8 mouse cellular contexts compared by ENCODE assay signal in the genomic region with DNA sequence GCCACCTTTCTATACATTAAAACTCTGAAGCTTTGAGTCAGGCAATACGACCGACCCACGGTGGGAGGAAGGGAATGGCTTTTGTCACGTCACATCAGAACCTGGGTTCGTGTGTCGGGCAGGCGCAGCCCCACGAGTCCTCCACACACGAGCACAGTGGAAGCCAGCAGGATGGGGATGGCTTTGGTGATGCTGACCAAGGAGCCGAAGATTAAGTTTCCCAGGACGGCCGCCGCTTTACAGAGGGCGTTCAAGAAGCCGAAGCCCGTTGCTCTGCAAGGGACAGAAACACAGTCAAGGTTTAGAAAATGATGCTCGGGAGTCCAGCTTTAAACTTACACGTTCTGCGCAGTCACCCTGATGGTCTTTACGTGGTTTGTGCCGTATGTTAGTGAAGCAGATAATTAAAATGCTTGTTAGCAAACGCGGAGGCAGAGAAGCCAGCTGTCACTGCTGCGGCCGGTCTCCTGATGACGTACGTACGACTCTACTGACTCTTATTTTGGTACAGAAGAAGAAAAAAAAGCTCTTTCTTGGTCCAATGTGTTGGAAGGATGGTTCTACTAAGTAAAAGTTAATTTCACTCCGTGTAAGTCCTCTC.
DNase-seq lines count a peak whose midpoint lies in the region; ATAC-seq and TF ChIP-seq lines count a peak whose summit lies in the region.

No protein-coding gene starts in this region.

- peak; percentile 8 for DNase-seq in urinary bladder, postnatal 25 days (ENCODE audit: low spot score)
- DNase-seq in urinary bladder, adult 2 months (ENCODE audit: low spot score) = no peak
- DNase-seq in heart, postnatal 0 days (ENCODE audit: low spot score) = peak; percentile 54
- DNase-seq in layer of hippocampus, adult 8-10 months (ENCODE audit: low spot score in 2 of 2) = peak; percentile 63 to 71
- DNase-seq in lung, postnatal 0 days (ENCODE audit: low spot score) = peak; percentile 72
- DNase-seq in retina, postnatal 1 day = peak; percentile 68
- no peak for DNase-seq in spleen, adult 12 weeks (ENCODE audit: low spot score)

- no peaks in the 10 kb centered on the region for H3K36me3 ChIP-seq in erythroblast, embryonic 14.5 days (ENCODE audit: control insufficient read depth)
- H3K36me3 ChIP-seq in heart, postnatal 0 days (replicated peaks; ENCODE audit: control insufficient read depth, insufficient read depth, low read length) = no peaks in the 10 kb centered on the region
- no peaks in the 10 kb centered on the region for H3K36me3 ChIP-seq in lung, postnatal 0 days (ENCODE audit: insufficient read depth, low read length)

- H3K4me1 ChIP-seq in erythroblast, embryonic 14.5 days (ENCODE audit: control insufficient read depth) = peaks cover 87% of the 10 kb centered on the region
- H3K4me1 ChIP-seq in heart, postnatal 0 days (ENCODE audit: control insufficient read depth, insufficient read depth) = peaks cover 3% of the 10 kb centered on the region; the same call in 1 of the 2 replicates
- no peaks in the 10 kb centered on the region for H3K4me1 ChIP-seq in lung, postnatal 0 days (ENCODE audit: insufficient read depth, low read depth, low read length)

- WGBS in heart, postnatal 0 days = 13% methylated on average over 29 of the region's 29 CpGs
- 10% methylated on average over 29 of the region's 29 CpGs for WGBS in lung, postnatal 0 days

- peak; percentile 39; the same call in 1 of the 2 replicates for ATAC-seq in heart, postnatal 0 days (ENCODE audit: insufficient read depth, low read depth)
- ATAC-seq in lung, postnatal 0 days = peak; percentile 38

- peak overlapping the region; percentile 7; the same call in 1 of the 2 replicates for H3K27ac ChIP-seq in heart, postnatal 0 days (ENCODE audit: low read depth)
- no peak overlapping the region for H3K27ac ChIP-seq in lung, postnatal 0 days (ENCODE audit: low read length)

- no peaks in the 10 kb centered on the region for H3K9me3 ChIP-seq in erythroblast, embryonic 14.5 days (ENCODE audit: control insufficient read depth, low read length)
- no peaks in the 10 kb centered on the region for H3K9me3 ChIP-seq in heart, postnatal 0 days (replicated peaks; ENCODE audit: control insufficient read depth, low read length)
- no peaks in the 10 kb centered on the region for H3K9me3 ChIP-seq in lung, postnatal 0 days (ENCODE audit: low read length)

- H3K4me2 ChIP-seq in heart, postnatal 0 days (ENCODE audit: low read depth, low read length) = peak overlapping the region; percentile 72
- peak overlapping the region; percentile 56 for H3K4me2 ChIP-seq in lung, postnatal 0 days (replicated peaks; ENCODE audit: low read depth, low read length)

- H3K27me3 ChIP-seq in erythroblast, embryonic 14.5 days (ENCODE audit: control insufficient read depth) = peaks cover 3% of the 10 kb centered on the region
- peaks cover 9% of the 10 kb centered on the region; the same call in 1 of the 2 replicates for H3K27me3 ChIP-seq in heart, postnatal 0 days (ENCODE audit: control insufficient read depth, insufficient read depth, low read length)
- no peaks in the 10 kb centered on the region for H3K27me3 ChIP-seq in lung, postnatal 0 days (replicated peaks; ENCODE audit: insufficient read depth, low read length)

- H3K9ac ChIP-seq in heart, postnatal 0 days (replicated peaks; ENCODE audit: low read depth, low read length) = peak overlapping the region; percentile 35; the same call in 1 of the 2 replicates
- no peak overlapping the region for H3K9ac ChIP-seq in lung, postnatal 0 days (replicated peaks; ENCODE audit: low read depth)

- peak overlapping the region; percentile 54 for H3K4me3 ChIP-seq in erythroblast, embryonic 14.5 days (replicated peaks)
- peak overlapping the region; percentile 42 for H3K4me3 ChIP-seq in heart, postnatal 0 days (ENCODE audit: low read depth, low read length)
- H3K4me3 ChIP-seq in lung, postnatal 0 days (ENCODE audit: low read depth, low read length) = peak overlapping the region; percentile 26

- no peak for TF ChIP-seq CTCF in heart, postnatal 0 days (IDR thresholded peaks at IDR 0.05; ENCODE audit: low read depth)
- TF ChIP-seq CTCF in lung, postnatal 0 days (IDR thresholded peaks at IDR 0.05) = no peak

- TF ChIP-seq EP300 in heart, postnatal 0 days (IDR thresholded peaks at IDR 0.05; ENCODE audit: low read depth) = no peak
- no peak for TF ChIP-seq EP300 in lung, postnatal 0 days (IDR thresholded peaks at IDR 0.05)

Comparison
In these comparisons a context has a peak if more than half of its experiments do, and no peak if none do; other contexts are left out.
1. DNase-seq: peak in urinary bladder, postnatal 25 days (single experiment), heart, postnatal 0 days (single experiment), layer of hippocampus, adult 8-10 months (2 of 2), lung, postnatal 0 days (single experiment) and retina, postnatal 1 day (single experiment); none in urinary bladder, adult 2 months (single experiment) and spleen, adult 12 weeks (single experiment).
2. Peak in every context shown above with its lines, with median percentiles within 50 percentile points of each other: H3K4me3 ChIP-seq.